Mouse (Mus musculus) heart, adult 10 weeks (tissue): ENCODE results near the gene Anxa7. TPM values are rescaled to one million over a fixed set of nuclear protein-coding genes. Genes with fewer than 3 reads are reported as not detected.

Experiments used
- polyA plus RNA-seq: library from polyadenylated mRNA; stranded (reverse); fragments of 350-450 nt; fragmentation: Illumina TruSeq; extraction: RNeasy Lipid Tissue Mini Kit (QIAGEN cat#74804); gene quantifications from one replicate; pipeline ENCODE4 v1.2.3, GENCODE M21; 2014; ENCODE audit warnings: low read depth, low replicate concordance

Gene Anxa7
- polyA plus RNA-seq = 68.7 TPM

GRCm38 (mm10) chr14:20479291-20480194 lies at the start of gene Anxa7:
Gene Anxa7 (minus strand): TSS chr14:20480133.

GRCm38 (mm10) chr14:20496603-20497002 lies 16.7 kb upstream of the Anxa7 start, which contains the start of gene Mss51:
Gene Mss51 (minus strand): TSS chr14:20496901.

GRCm38 (mm10) chr14:20451765-20452331 lies 28.1 kb downstream of the Anxa7 start, which contains the start of gene Cfap70:
Gene Cfap70 (minus strand): TSS chr14:20452226.

Other genes starting within 250 kb of the Anxa7 start
- not detected for gene Kcnk16, start 210.9 kb downstream of the Anxa7 start, polyA plus RNA-seq
- gene Nudt13, start 185.4 kb downstream of the Anxa7 start, polyA plus RNA-seq = 35.0 TPM
- gene Ecd, start 132.0 kb downstream of the Anxa7 start, polyA plus RNA-seq = 23.3 TPM
- 41.0 TPM for gene Fam149b, start 132.0 kb downstream of the Anxa7 start, polyA plus RNA-seq
- gene Dnajc9, start 91.2 kb downstream of the Anxa7 start, polyA plus RNA-seq = 20.8 TPM
- gene Mrps16, start 86.5 kb downstream of the Anxa7 start, polyA plus RNA-seq = 86.2 TPM
- gene Cfap70, start 27.9 kb downstream of the Anxa7 start, polyA plus RNA-seq = not detected
- gene Mss51, start 16.8 kb upstream of the Anxa7 start, polyA plus RNA-seq = 0.24 TPM
- 66.4 TPM for gene Ppp3cb, start 66.4 kb upstream of the Anxa7 start, polyA plus RNA-seq
- 17.6 TPM for gene Usp54, start 160.9 kb upstream of the Anxa7 start, polyA plus RNA-seq
- gene Myoz1, start 176.4 kb upstream of the Anxa7 start, polyA plus RNA-seq = 0.97 TPM
- 71.9 TPM for gene Synpo2l, start 188.2 kb upstream of the Anxa7 start, polyA plus RNA-seq
- 79.6 TPM for gene Sec24c, start 194.2 kb upstream of the Anxa7 start, polyA plus RNA-seq
- gene Fut11, start 214.8 kb upstream of the Anxa7 start, polyA plus RNA-seq = 6.8 TPM
- 175 TPM for gene Chchd1, start 222.9 kb upstream of the Anxa7 start, polyA plus RNA-seq
- 44.9 TPM for gene Zswim8, start 227.4 kb upstream of the Anxa7 start, polyA plus RNA-seq